Mouse (Mus musculus) liver, embryonic 14.5 days (tissue): ENCODE results near the gene Tspan1.

ENCODE experiments used
- CTCF ChIP-seq: IDR thresholded peaks from 2 replicates; pipeline ENCODE4 v1.5.1; 2016; ENCODE audit warnings: antibody characterized with exemption, low read depth, control low read depth
- EP300 ChIP-seq: IDR thresholded peaks from 2 replicates; pipeline ENCODE4 v1.6.1; 2016; ENCODE audit warnings: antibody characterized with exemption, low read depth

- no peak for TF ChIP-seq EP300
- TF ChIP-seq CTCF: no peak
These were observed 1.9 kb upstream of the Tspan1 start for GRCm38 (mm10) chr4:116169353-116169672.
